Mouse (Mus musculus): ENCODE data around the gene Jag2.

The Jag2 gene

GRCm38 (mm10) chr12:112929562-112930352 is at the start of gene Jag2:
TSS of gene Jag2 (minus strand) at chr12:112929776.
- DNase-seq (ENCODE audit: extremely low read depth, insufficient read length, low spot score) = no peak

GRCm38 (mm10) chr12:112977156-112977555 is 47.6 kb upstream of the Jag2 start:
- no peak for DNase-seq (ENCODE audit: extremely low read depth, insufficient read length, low spot score)

DNA sequence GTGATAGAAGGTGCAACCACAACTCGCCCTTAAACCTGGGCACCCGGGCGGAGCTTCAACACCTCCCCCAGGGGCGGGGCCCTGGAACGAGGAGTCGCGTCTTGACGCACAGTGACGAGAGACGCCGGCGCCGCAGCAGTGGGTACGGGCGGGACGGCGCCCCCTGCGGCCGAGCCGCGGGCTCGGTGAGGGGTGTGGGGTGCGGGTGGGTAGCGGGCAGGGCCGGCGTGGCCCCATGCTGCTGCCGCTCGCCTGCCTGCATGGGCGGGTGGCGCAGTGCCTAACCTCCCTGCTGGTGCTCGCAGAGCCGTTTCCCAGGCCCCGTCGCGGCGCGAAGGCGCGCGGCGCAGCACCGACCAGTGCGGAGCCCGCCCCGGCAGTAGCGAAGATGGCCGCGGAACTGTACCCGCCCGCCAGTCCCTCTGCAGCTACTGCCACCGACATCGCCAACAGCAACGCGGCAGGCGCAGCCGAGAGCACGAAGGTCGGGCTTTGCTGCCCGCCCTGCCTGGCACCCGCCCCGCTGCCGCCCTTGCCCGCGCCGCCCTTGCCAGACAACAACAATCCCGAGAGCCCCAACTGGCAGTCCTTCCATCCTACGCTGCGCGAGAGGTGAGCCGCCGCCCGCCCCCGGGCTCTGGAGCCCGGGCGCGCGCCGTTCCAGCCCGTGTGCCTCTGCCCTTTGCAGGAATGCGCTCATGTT is 46.9 kb upstream of the Jag2 start, which contains the start of gene Btbd6:
Gene Btbd6 (plus strand): TSS at position 112 of the 703 bp plus-strand sequence.
- DNase-seq (ENCODE audit: extremely low read depth, insufficient read length, low spot score) = peak; percentile 83

DNA sequence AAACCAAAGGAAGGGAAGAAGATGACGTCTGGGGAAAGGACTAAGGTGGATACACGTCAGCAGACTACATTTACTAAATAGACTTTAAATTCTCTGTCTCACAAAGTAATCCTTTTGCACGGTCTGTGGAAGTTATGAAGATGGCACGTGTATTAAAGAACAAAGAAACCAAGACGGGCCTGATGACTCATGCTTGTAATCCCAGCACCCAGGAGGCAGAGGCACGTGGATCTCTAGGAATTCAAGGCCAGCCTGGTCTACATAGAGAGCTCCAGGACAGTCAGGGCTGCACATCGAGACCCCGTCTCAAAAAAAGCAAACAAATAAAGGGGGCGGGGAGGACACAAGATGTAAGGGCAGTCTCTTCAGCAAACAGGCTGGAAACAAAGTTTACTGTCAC is 45.2 kb upstream of the Jag2 start:
- DNase-seq (ENCODE audit: extremely low read depth, insufficient read length, low spot score) = no peak

GRCm38 (mm10) chr12:112969616-112970015 is 40.0 kb upstream of the Jag2 start:
- DNase-seq (ENCODE audit: extremely low read depth, insufficient read length, low spot score) = no peak

GRCm38 (mm10) chr12:112968943-112969342 is 39.4 kb upstream of the Jag2 start:
- DNase-seq (ENCODE audit: extremely low read depth, insufficient read length, low spot score) = no peak

DNA sequence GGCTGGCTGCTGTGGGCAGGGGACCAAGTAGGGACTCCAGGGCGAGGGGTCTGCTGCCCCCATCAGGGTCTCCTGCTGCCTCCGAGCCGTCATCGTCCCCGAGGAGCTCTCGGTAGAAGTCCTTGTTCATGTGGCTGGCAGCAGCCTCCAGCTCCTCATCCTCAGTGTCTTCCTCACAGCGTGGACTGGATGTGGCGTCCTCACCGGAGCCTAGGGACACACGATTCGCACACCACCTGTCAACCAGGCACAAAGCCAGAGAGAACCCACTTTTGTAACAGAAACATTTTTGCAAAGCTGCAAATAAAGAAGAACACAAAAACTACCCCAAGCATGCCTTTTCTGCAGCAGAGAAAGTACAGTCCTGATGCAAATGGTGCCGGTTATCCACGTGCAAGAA is 36.2 kb upstream of the Jag2 start:
- DNase-seq (ENCODE audit: extremely low read depth, insufficient read length, low spot score) = no peak

- peak; percentile 78 for DNase-seq (ENCODE audit: extremely low read depth, insufficient read length, low spot score)
Observed at GRCm38 (mm10) chr12:112961872-112962271, 32.3 kb upstream of the Jag2 start.

DNA sequence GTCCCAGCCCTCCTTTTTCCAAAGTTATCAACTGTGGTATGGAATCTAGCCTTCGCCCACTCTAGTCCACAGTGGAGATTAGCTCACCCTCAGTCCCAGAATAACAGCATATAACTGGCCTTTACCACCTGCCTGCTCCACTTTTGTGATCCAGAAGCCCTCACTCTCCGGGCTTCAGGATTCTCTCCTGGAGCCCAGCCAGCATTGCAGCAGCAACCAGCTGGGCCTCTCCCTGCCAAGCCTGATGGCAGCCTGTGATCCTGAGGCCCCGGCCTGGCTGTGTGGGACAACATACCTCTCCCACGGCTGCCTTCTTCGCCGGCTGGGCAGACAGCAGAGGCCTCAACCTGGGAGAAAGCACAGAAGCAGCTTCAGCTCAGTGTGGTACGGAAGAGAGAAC is 31.9 kb upstream of the Jag2 start:
- DNase-seq (ENCODE audit: extremely low read depth, insufficient read length, low spot score) = no peak

DNA sequence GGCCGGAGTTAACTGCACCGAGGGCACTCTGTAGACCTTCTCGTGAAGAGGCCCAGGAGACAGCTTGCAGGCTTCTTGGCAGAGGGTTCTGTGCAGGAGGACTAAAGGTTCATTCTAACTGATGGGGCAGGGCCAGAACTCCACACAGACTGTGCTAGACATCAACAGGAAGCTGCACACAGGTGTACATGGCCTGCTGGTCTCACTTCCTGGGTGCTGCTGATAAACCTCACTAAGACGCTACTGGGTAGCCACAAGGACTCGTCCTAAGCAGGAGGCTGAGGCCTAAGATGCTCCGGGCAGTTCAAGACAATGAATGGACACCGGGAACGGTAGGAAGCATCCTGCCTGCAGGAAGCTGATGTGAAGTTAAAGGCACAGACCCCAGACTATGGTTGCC is 29.8 kb upstream of the Jag2 start:
- no peak for DNase-seq (ENCODE audit: extremely low read depth, insufficient read length, low spot score)

DNA sequence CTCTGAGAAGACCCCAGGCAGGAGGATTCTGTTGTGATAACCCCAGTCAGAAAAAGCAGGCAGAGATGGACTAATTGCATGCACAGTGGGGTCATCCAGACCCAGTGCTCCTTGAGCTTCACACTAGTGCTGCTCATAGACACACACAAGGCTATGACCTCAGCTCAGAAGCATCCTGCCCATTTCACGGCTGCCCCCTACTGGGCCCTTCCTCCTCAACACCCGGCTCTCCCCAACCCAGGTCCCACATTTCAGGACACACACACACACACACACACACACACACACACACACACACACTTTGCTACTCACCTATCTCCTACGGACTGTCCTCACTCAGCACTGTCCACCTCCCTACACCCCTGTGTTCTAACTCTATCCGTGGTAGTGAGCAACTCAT is 28.7 kb upstream of the Jag2 start:
- DNase-seq (ENCODE audit: extremely low read depth, insufficient read length, low spot score) = peak; percentile 54

DNA sequence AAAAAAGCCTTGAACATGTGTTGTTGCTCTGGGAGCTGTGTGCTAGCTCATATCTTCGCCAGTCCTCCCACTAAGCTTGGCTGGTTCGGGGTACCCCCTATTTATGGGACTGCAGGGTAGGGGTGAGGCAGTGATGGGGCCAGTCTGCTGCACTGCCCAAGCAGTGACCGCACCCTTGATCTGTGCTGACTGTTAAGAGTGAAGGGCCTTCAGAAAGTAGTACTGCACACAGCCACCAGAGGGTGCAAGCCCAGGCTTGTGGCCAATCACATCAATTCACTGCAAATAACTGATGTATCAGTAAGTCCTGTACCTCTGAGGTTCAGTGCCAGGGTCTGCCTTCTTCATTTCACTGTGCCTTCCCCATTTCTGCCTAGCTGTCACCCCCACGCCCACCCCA is 26.2 kb upstream of the Jag2 start:
- no peak for DNase-seq (ENCODE audit: extremely low read depth, insufficient read length, low spot score)

GRCm38 (mm10) chr12:112952926-112953565 is 23.5 kb upstream of the Jag2 start:
- no peak for DNase-seq (ENCODE audit: extremely low read depth, insufficient read length, low spot score)

DNA sequence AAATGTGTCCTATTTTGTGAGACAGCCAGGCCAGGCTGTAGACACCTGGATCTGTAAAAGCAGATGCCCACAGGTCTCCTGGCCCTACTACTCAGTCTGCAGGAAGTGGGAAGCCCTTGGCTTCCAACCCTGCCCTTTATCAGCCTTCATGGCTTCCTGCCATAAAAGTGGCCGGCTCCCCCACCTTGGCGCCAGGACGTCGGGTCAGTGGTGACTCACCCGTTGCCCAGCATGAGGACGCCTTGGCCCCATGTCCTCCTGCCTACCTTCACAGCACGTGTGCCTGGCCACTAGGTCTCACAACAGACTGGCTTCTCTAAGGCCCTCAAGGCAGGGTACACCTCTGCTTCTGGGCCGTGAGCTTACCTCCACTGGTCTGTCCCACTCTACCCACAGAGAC is 22.9 kb upstream of the Jag2 start:
- peak; percentile 78 for DNase-seq (ENCODE audit: extremely low read depth, insufficient read length, low spot score)

GRCm38 (mm10) chr12:112951150-112951842 is 21.7 kb upstream of the Jag2 start:
- no peak for DNase-seq (ENCODE audit: extremely low read depth, insufficient read length, low spot score)

DNA sequence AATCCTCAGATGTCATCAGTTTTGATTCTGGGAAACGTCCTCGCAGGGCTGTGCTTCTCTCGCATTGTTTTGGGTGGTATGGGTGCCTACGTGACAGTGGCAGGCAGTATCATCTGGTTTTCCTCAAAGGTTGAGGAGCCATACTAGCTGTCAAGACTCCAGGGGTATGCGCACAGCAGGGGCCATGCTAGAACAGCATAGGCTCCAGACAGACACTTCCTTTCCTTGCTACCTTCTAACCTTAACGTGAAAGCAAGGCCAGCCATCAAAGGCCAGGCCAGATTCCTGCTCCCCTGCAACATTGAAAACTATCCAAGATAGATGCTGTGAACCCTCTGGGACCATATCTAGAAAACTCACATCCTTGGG is 21.2 kb upstream of the Jag2 start:
- DNase-seq (ENCODE audit: extremely low read depth, insufficient read length, low spot score) = no peak

DNA sequence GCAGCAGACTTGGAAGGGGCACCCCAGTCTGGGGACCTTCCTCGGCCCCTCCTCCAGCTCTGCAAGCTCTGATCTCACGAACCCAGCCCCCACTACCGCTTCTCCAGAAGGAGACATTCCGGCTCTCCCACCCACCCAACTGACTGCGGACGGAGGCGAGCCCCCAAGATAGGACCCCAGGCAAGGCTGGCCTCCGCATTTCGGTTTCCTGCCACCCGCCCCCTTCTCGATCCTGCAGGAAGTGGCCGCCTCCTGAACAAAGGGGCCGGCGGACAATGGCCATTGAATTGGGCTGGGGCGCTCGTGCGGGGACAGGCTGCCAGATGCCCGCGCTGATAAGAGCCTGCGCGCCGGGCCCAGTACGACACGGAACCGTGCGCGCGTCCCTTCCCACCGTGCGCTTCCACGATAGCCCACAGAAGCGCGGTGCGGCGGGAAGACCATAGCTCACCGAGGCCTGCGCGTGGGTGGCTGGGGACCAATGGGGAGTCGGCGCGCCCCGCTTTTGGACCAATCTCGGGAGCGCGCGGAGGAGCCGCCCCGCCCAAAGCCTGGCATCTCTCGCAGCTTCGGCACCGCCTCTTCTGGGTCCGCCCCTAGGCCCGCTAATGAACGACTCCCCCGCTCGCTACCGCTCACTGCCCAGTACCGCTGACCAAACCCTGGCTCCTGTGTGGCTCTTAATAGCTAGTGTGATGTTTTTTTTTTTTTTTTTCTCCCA is 20.6 kb upstream of the Jag2 start:
- DNase-seq (ENCODE audit: extremely low read depth, insufficient read length, low spot score) = peak; percentile 85

DNA sequence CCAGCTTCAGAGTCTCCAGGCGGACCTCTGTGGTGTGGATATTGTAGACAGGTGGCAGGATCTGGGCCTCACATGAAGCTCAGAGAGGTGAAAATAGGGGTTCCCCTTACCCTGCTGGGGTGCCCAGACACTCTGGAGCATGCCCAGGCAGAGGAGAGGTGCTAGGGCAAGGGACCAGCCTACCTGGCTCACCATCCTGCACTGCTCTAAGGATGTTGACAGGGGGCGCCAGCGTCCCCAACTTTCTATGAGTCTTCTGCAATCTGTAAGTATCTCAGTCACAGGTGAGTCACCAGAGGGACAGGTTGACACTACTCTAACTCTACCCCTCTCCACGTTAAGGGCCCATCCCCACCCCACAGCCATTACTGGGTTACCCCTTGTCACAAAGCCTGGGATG is 17.7 kb upstream of the Jag2 start:
- no peak for DNase-seq (ENCODE audit: extremely low read depth, insufficient read length, low spot score)

GRCm38 (mm10) chr12:112943669-112944068 is 14.1 kb upstream of the Jag2 start:
- no peak for DNase-seq (ENCODE audit: extremely low read depth, insufficient read length, low spot score)

Data from 3134 (cell line).